Mouse (Mus musculus) limb, embryonic 14.5 days (tissue): ENCODE results near the gene Lca5l. TPM values are rescaled to one million over a fixed set of nuclear protein-coding genes. Genes with fewer than 3 reads are reported as not detected.

ENCODE experiments used
- ATAC-seq: fragments of 200-750 bp; cut with Nextera tagmentation; 2 replicates; pipeline ENCODE4 v1.8.0; 2017; ENCODE audit warnings: low read depth, moderate number of reproducible peaks, moderate TSS enrichment; ENCODE audit not compliant: low FRiP score
- DNase-seq: peaks from one replicate; pipeline ENCODE4 v3.0.0-alpha.2; 2015; ENCODE audit warnings: low spot score
- H3K27ac ChIP-seq: fragments of 300-500 bp; sonication (generic); replicated peaks from 2 replicates; pipeline ENCODE4 v1.5.1; 2014; ENCODE audit warnings: low read depth, mild to moderate bottlenecking, low read length, moderate library complexity, mixed read lengths
- H3K27me3 ChIP-seq: fragments of 300-500 bp; sonication (generic); 2 replicates; pipeline ENCODE4 v1.6.1; 2014; ENCODE audit warnings: low read length, mixed read lengths; ENCODE audit not compliant: control insufficient read depth, insufficient read depth
- H3K36me3 ChIP-seq: fragments of 300-500 bp; sonication (generic); 2 replicates; pipeline ENCODE4 v1.6.1; 2014; ENCODE audit warnings: mild to moderate bottlenecking, low read length, moderate library complexity, mixed read lengths; ENCODE audit not compliant: control insufficient read depth, insufficient read depth
- H3K4me1 ChIP-seq: fragments of 300-500 bp; sonication (generic); 2 replicates; pipeline ENCODE4 v1.6.1; 2014; ENCODE audit warnings: antibody characterized with exemption, low read length, mixed read lengths; ENCODE audit not compliant: control insufficient read depth, insufficient read depth
- H3K4me2 ChIP-seq: fragments of 300-500 bp; sonication (generic); replicated peaks from 2 replicates; pipeline ENCODE4 v1.6.1; 2014; ENCODE audit warnings: low read depth, mild to moderate bottlenecking, low read length, moderate library complexity; ENCODE audit not compliant: severe bottlenecking
- H3K4me3 ChIP-seq: fragments of 300-500 bp; sonication (generic); replicated peaks from 2 replicates; pipeline ENCODE4 v1.5.1; 2014; ENCODE audit warnings: low read length
- H3K9ac ChIP-seq: fragments of 300-500 bp; sonication (generic); 2 replicates; pipeline ENCODE4 v1.6.1; 2014; ENCODE audit warnings: mild to moderate bottlenecking, low read depth, low read length, moderate library complexity; ENCODE audit not compliant: severe bottlenecking
- H3K9me3 ChIP-seq: fragments of 300-500 bp; sonication (generic); 2 replicates; pipeline ENCODE4 v1.6.1; 2016; ENCODE audit warnings: low read length; ENCODE audit not compliant: control insufficient read depth
- POLR2A ChIP-seq: fragments of 200-500 bp; IDR thresholded peaks from 2 replicates; pipeline ENCODE4 v1.8.0; 2012; ENCODE audit warnings: inconsistent platforms, mild to moderate bottlenecking, moderate library complexity, borderline replicate concordance; ENCODE audit not compliant: insufficient read depth, insufficient read length; ENCODE audit errors: extremely low read depth
- WGBS: fragments of 180-500 bp; shearing (Covaris S2); extraction: QIAGEN DNeasy Blood & Tissue Kit; methylation state at CpG from one replicate; pipeline ENCODE4 v1.1.7; 2014; 5-methylcytosine and 5-hydroxymethylcytosine counted together
- polyA plus RNA-seq, 2 experiments: library from polyadenylated mRNA; depleted of rRNA in 1 of 2; stranded (reverse) in 1 of 2; unstranded in 1 of 2; fragments of >200 nt; fragmentation: Nextera tagmentation in 1 of 2; extraction: Ambion mirVana in 1 of 2; gene quantifications; 2 replicates each; pipeline versions ENCODE4 v1.2.1 to v1.2.3; 2012 to 2014

The Lca5l gene
- polyA plus RNA-seq, 2 experiments, result 1.4 to 1.7 TPM

GRCm38 (mm10) chr16:96165723-96166264 is 26.3 kb downstream of the Lca5l start:
- ATAC-seq (no peak), DNase-seq (no peak)
- Histone ChIP-seq H3K4me1 (no peaks in the 10 kb centered on the region), H3K27ac (no peak overlapping the region), H3K36me3 (no peaks in the 10 kb centered on the region), H3K9me3 (no peaks in the 10 kb centered on the region), H3K4me3 (no peak overlapping the region), H3K9ac (no peak overlapping the region), H3K4me2 (no peak overlapping the region), H3K27me3 (no peaks in the 10 kb centered on the region)
- WGBS, result 77% methylated on average over 4 of the region's 4 CpGs
- TF ChIP-seq POLR2A, result no peak

- DNase-seq (no peak), ATAC-seq (no peak)
- Histone ChIP-seq H3K4me2 (no peak overlapping the region), H3K4me1 (peaks cover 7% of the 10 kb centered on the region), H3K27me3 (no peaks in the 10 kb centered on the region), H3K36me3 (no peaks in the 10 kb centered on the region), H3K9ac (no peak overlapping the region), H3K4me3 (no peak overlapping the region), H3K27ac (no peak overlapping the region), H3K9me3 (no peaks in the 10 kb centered on the region)
- WGBS, result 85% methylated on average over 4 of the region's 4 CpGs
- no peak for TF ChIP-seq POLR2A
Observed at GRCm38 (mm10) chr16:96161336-96161735, 30.7 kb downstream of the Lca5l start.

- Histone ChIP-seq H3K4me3 (no peak overlapping the region), H3K9ac (no peak overlapping the region), H3K4me2 (no peak overlapping the region), H3K9me3 (no peaks in the 10 kb centered on the region), H3K27me3 (no peaks in the 10 kb centered on the region), H3K4me1 (peaks cover 7% of the 10 kb centered on the region), H3K36me3 (peaks cover under 1% of the 10 kb centered on the region; the same call in 1 of the 2 replicates), H3K27ac (no peak overlapping the region)
- no peak for ATAC-seq
- no peak for DNase-seq
- 71% methylated on average over 1 of the region's 1 CpGs for WGBS
- no peak for TF ChIP-seq POLR2A
Observed at GRCm38 (mm10) chr16:96160927-96161326, 31.1 kb downstream of the Lca5l start.

GRCm38 (mm10) chr16:96159794-96160346 is 32.2 kb downstream of the Lca5l start:
- peak overlapping the region; percentile 97 for H3K4me2 ChIP-seq
- TF ChIP-seq POLR2A, result no peak
- peak overlapping the region; percentile 58 for H3K4me3 ChIP-seq
- peak overlapping the region; percentile 89 for H3K27ac ChIP-seq
- H3K9me3 ChIP-seq, result no peaks in the 10 kb centered on the region
- peaks cover 3% of the 10 kb centered on the region; the same call in 1 of the 2 replicates for H3K36me3 ChIP-seq
- ATAC-seq (no peak), DNase-seq (no peak)
- peaks cover 7% of the 10 kb centered on the region for H3K4me1 ChIP-seq
- WGBS, result 73% methylated on average over 20 of the region's 20 CpGs
- no peaks in the 10 kb centered on the region for H3K27me3 ChIP-seq
- H3K9ac ChIP-seq, result peak overlapping the region; percentile 93

GRCm38 (mm10) chr16:96159091-96159731 is 32.9 kb downstream of the Lca5l start:
- WGBS, result 3% methylated on average over 50 of the region's 67 CpGs
- Histone ChIP-seq H3K36me3 (peaks cover 3% of the 10 kb centered on the region; the same call in 1 of the 2 replicates), H3K9me3 (no peaks in the 10 kb centered on the region), H3K4me1 (peaks cover 7% of the 10 kb centered on the region), H3K4me3 (peak overlapping the region; percentile 58), H3K27me3 (no peaks in the 10 kb centered on the region), H3K9ac (peak overlapping the region; percentile 93), H3K4me2 (peak overlapping the region; percentile 97), H3K27ac (peak overlapping the region; percentile 89)
- peak; percentile 81 for ATAC-seq
- DNase-seq, result peak; percentile 50
- peak; percentile 62; the same call in 1 of the 2 replicates for TF ChIP-seq POLR2A
